Mouse (Mus musculus) mature B cell (primary cell): ENCODE results near the gene Arid3a.
"Not testable (repeated sequence)": the region's sequence is repeated elsewhere in the genome, so short reads cannot be mapped to it uniquely, and the experiment has no call there.

Experiments
- in situ Hi-C: fragments of 300-500 bp; cut with MboI; formaldehyde crosslinking; loops from 2 replicates; pipeline ENCODE4 v1.14.3; 2019

The Arid3a gene

GRCm38 (mm10) chr10:79926491-79927323 lies at the start of gene Arid3a:
Arid3a (plus strand) TSS chr10:79927043.
- in situ Hi-C loops = loop anchor here (10.0 kb wide), 1 partner anchor 92 kb away; no protein-coding TSS in a partner anchor

GRCm38 (mm10) chr10:79877174-79877573 lies 49.7 kb upstream of the Arid3a start:
- in situ Hi-C loops = no loop called here

GRCm38 (mm10) chr10:79877757-79878156 lies 49.1 kb upstream of the Arid3a start:
- in situ Hi-C loops = no loop called here

GRCm38 (mm10) chr10:79879527-79879926 lies 47.3 kb upstream of the Arid3a start:
- in situ Hi-C loops = no loop called here

- in situ Hi-C loops = loop anchor here (10.0 kb wide), 1 partner anchor 74 kb away; no protein-coding TSS in a partner anchor
Observed at GRCm38 (mm10) chr10:79880721-79881120, 46.1 kb upstream of the Arid3a start.

- in situ Hi-C loops = loop anchor here (10.0 kb wide), 1 partner anchor 73 kb away; no protein-coding TSS in a partner anchor
Observed at GRCm38 (mm10) chr10:79881981-79882380, 44.9 kb upstream of the Arid3a start.

GRCm38 (mm10) chr10:79883297-79884084 lies 43.4 kb upstream of the Arid3a start:
- in situ Hi-C loops = loop anchor here (10.0 kb wide), 1 partner anchor 71 kb away; no protein-coding TSS in a partner anchor

GRCm38 (mm10) chr10:79884446-79884845 lies 42.4 kb upstream of the Arid3a start:
- in situ Hi-C loops = loop anchor here (10.0 kb wide), 1 partner anchor 70 kb away; no protein-coding TSS in a partner anchor

GRCm38 (mm10) chr10:79884938-79885337 lies 41.9 kb upstream of the Arid3a start:
- in situ Hi-C loops = loop anchor here (10.0 kb wide), 1 partner anchor 70 kb away; no protein-coding TSS in a partner anchor

- in situ Hi-C loops = loop anchor here (10.0 kb wide), 1 partner anchor 69 kb away; no protein-coding TSS in a partner anchor
Observed at GRCm38 (mm10) chr10:79886054-79886453, 40.8 kb upstream of the Arid3a start, which contains the start of gene Elane. Elane (plus strand) TSS chr10:79886247.

GRCm38 (mm10) chr10:79886611-79887010 lies 40.2 kb upstream of the Arid3a start:
- in situ Hi-C loops = loop anchor here (10.0 kb wide), 1 partner anchor 68 kb away; no protein-coding TSS in a partner anchor

GRCm38 (mm10) chr10:79889386-79889785 lies 37.5 kb upstream of the Arid3a start:
- in situ Hi-C loops = loop anchor here (10.0 kb wide), 1 partner anchor 65 kb away; no protein-coding TSS in a partner anchor

- in situ Hi-C loops = no loop called here
Observed at GRCm38 (mm10) chr10:79890670-79891069, 36.2 kb upstream of the Arid3a start, which contains the start of gene Cfd. Cfd (plus strand) TSS chr10:79890853.

- in situ Hi-C loops = not testable (repeated sequence)
Observed at GRCm38 (mm10) chr10:79892451-79893118, 34.3 kb upstream of the Arid3a start.

- in situ Hi-C loops = no loop called here
Observed at GRCm38 (mm10) chr10:79896306-79896705, 30.5 kb upstream of the Arid3a start.

- in situ Hi-C loops = no loop called here
Observed at GRCm38 (mm10) chr10:79896814-79897213, 30.0 kb upstream of the Arid3a start.

- in situ Hi-C loops = no loop called here
Observed at GRCm38 (mm10) chr10:79897316-79898245, 29.3 kb upstream of the Arid3a start.

- in situ Hi-C loops = no loop called here
Observed at GRCm38 (mm10) chr10:79900951-79901410, 25.9 kb upstream of the Arid3a start.

- in situ Hi-C loops = no loop called here
Observed at GRCm38 (mm10) chr10:79906712-79907111, 20.1 kb upstream of the Arid3a start.

- in situ Hi-C loops = no loop called here
Observed at GRCm38 (mm10) chr10:79907415-79907814, 19.4 kb upstream of the Arid3a start.
